Mouse (Mus musculus) forebrain, embryonic 15.5 days (tissue): Measurements from ENCODE around the gene Slc7a11. TPM values are rescaled to one million over a fixed set of nuclear protein-coding genes. Genes with fewer than 3 reads are reported as not detected.

Source experiments
- ATAC-seq: fragments of 200-750 bp; cut with Nextera tagmentation; replicated peaks from 2 replicates; pipeline ENCODE4 v1.8.0; 2017; ENCODE audit warnings: mild to moderate bottlenecking, moderate TSS enrichment, moderate library complexity
- H3K27ac ChIP-seq: fragments of 300-500 bp; sonication (generic); replicated peaks from 2 replicates; pipeline ENCODE4 v1.5.1; 2015; ENCODE audit warnings: mild to moderate bottlenecking, inconsistent platforms
- H3K27me3 ChIP-seq: fragments of 300-500 bp; sonication (generic); 2 replicates; pipeline ENCODE4 v1.6.1; 2015; ENCODE audit warnings: inconsistent platforms
- H3K36me3 ChIP-seq: fragments of 300-500 bp; sonication (generic); 2 replicates; pipeline ENCODE4 v1.6.1; 2015; ENCODE audit warnings: mild to moderate bottlenecking, inconsistent platforms
- H3K4me1 ChIP-seq: fragments of 300-500 bp; sonication (generic); 2 replicates; pipeline ENCODE4 v1.6.1; 2015; ENCODE audit warnings: inconsistent platforms
- H3K4me2 ChIP-seq: fragments of 300-500 bp; sonication (generic); replicated peaks from 2 replicates; pipeline ENCODE4 v1.6.1; 2015; ENCODE audit warnings: mild to moderate bottlenecking, inconsistent platforms
- H3K4me3 ChIP-seq: fragments of 300-500 bp; sonication (generic); 2 replicates; pipeline ENCODE4 v1.5.1; 2015; ENCODE audit warnings: mild to moderate bottlenecking, inconsistent platforms
- H3K9ac ChIP-seq: fragments of 300-500 bp; sonication (generic); replicated peaks from 2 replicates; pipeline ENCODE4 v1.6.1; 2015; ENCODE audit warnings: mild to moderate bottlenecking, inconsistent platforms
- H3K9me3 ChIP-seq: fragments of 300-500 bp; sonication (generic); 2 replicates; pipeline ENCODE4 v1.6.1; 2016; ENCODE audit warnings: inconsistent platforms
- WGBS: fragments of 180-500 bp; shearing (Covaris S2); methylation state at CpG from one replicate; pipeline ENCODE4 v1.1.7; 2015; ENCODE audit warnings: mixed read lengths; 5-methylcytosine and 5-hydroxymethylcytosine counted together
- polyA plus RNA-seq: library from polyadenylated mRNA; unstranded; fragments of >200 nt; fragmentation: Nextera tagmentation; extraction: Ambion mirVana; gene quantifications from 2 replicates; pipeline ENCODE4 v1.2.1, GENCODE M21; 2015

Slc7a11 gene
- polyA plus RNA-seq, 1 experiment from 2014 or later, result 2.0 TPM

DNA sequence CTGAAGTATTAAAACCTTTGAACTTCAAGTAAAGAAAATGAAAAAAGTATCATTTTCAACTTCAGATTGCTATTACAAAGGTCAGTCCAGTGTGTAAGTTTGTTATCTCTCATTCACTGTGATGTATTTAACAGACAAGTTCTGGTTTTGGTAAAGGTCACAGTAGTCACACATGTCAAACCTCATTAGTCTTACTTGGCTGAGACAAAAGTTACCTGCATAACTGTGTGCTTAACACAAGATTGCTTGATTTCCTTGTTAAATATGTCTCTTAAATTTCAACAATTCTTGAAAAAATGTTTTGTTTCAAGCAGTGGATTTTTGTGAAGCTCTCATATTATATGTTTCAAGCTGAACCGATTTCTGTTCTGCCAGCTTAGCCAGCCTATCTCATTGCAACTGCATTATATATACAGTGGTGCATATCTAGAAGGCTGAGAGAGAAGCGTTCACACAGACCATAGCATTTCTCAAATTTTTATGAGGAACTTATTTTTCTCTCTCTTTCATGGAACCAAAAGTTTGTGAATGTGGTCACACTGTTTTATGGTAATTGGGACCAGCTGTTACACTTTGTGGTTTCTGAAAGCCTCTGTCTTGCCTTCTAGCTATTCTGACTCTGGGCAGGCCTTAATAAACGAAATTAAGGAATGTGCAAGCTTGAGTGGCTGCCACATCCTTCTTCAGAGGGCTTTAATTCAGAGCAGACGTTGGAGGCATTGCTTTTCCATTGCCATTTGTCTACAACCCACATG lies 514.7 kb downstream of the Slc7a11 start:
- Histone ChIP-seq H3K27me3 (no peaks in the 10 kb centered on the region), H3K9ac (no peak overlapping the region), H3K27ac (no peak overlapping the region), H3K36me3 (no peaks in the 10 kb centered on the region), H3K9me3 (no peaks in the 10 kb centered on the region), H3K4me2 (no peak overlapping the region), H3K4me1 (no peaks in the 10 kb centered on the region), H3K4me3 (no peak overlapping the region)
- 55% methylated on average over 4 of the region's 4 CpGs for WGBS
- ATAC-seq, result no peak

DNA sequence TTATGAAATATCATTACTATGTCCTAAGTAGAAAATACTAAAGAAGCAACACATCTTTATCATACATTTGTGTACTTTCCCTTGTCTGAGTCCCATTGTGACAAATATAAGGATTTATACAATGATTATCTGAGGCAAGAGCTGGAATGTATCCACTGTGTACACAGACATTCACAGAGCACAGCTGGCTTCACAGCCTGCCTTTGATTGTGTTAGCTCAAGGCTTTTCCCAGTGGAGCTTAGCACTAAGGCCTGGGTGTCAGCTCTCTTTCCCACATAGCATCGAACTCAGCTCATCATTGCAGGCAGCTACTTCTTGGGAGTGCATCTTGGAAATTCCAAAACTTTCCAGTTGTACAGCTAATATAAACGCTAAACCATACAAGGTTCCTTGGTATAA lies 529.5 kb downstream of the Slc7a11 start:
- no peak for ATAC-seq
- no peaks in the 10 kb centered on the region for H3K27me3 ChIP-seq
- no peak overlapping the region for H3K27ac ChIP-seq
- H3K9ac ChIP-seq, result no peak overlapping the region
- H3K4me3 ChIP-seq, result no peak overlapping the region
- H3K4me2 ChIP-seq, result no peak overlapping the region
- H3K36me3 ChIP-seq, result no peaks in the 10 kb centered on the region
- H3K9me3 ChIP-seq, result no peaks in the 10 kb centered on the region
- no peaks in the 10 kb centered on the region for H3K4me1 ChIP-seq
- WGBS, result 79% methylated on average over 2 of the region's 2 CpGs

DNA sequence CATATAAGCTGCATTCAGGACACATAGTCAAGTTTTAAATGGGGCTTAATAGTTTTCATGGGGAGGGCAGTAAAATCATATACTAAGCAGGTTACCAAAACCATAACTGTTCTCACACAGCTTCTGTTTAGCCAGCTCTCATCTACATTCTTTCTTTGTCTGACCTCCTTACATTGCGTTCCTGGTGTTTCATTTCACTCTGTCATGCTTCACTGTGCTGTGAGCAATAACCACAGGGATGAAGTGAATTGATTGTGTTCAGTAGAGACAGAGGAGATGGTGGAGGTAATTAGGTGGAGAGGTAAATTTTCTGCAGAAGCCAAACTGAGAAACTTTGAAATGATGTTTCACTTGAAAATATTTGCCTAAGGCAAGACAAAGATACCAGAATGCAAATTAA lies 532.5 kb downstream of the Slc7a11 start:
- Histone ChIP-seq H3K36me3 (no peaks in the 10 kb centered on the region), H3K27me3 (no peaks in the 10 kb centered on the region), H3K9ac (no peak overlapping the region), H3K9me3 (no peaks in the 10 kb centered on the region), H3K27ac (no peak overlapping the region), H3K4me2 (no peak overlapping the region), H3K4me1 (no peaks in the 10 kb centered on the region), H3K4me3 (no peak overlapping the region)
- no peak for ATAC-seq
- 10% methylated on average over 1 of the region's 1 CpGs for WGBS

DNA sequence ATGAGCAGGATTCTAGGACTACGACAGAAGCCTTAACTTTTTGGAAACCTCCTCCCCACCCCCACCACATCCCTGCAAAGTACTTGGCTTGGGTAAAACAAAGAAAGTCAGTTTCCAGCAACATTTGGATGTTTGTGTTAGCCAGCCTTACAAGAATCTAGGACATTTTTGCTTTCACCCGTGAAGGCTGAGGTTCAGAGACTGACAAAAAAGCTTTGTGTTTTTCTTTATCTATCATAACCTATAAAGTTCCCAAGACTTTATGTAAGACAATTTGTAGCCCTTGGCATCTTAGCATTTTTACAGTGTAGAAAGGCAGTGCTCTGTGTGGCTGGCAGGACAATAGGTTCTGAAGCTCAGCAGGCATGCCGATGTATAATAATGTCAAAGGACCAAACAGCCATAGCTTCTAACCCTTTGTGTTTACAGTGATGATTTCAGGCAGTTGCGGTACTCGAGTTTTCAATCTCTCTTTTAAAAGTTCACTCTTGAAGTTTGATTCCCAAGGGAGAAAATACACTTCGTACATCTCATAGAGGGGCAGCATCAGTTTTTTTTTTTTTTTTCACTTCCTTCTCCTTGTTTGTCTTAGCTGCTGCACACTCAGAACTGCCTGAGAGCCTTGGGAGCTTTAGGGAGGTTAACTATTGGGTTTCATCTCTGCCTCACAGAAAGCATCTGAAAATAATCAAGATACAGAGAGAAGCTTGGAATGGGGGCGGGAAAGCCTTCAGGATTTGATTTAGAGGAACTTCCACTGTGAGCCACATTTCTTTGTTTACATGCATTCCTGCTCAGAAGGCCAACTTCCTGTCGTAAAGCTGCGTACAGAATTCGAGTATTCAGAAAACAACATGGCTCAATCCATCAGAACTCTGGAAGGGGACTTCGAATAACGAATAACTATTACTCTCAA lies 534.7 kb downstream of the Slc7a11 start:
- 52% methylated on average over 12 of the region's 12 CpGs for WGBS
- no peak for ATAC-seq

DNA sequence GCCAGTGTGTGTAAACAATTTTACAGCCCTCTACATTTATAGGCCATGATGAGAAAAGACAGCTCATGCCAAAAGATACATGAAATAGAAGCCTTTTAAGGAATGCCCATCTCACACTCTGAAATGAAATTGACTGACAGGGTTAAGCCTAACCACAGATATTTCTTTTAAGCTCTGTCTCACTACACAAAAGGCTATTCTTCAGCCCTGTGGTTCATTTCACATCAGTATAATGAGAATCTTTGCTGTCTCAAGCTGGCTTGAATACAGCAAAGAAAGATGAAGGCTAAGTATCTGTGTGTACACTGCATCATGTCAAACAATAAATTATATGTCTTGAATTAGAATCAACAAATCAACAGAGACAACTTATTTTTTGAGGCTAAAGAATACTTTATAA lies 549.5 kb downstream of the Slc7a11 start:
- Histone ChIP-seq H3K4me2 (no peak overlapping the region), H3K27me3 (no peaks in the 10 kb centered on the region), H3K4me1 (no peaks in the 10 kb centered on the region)

More for the DNA sequence above, 534.7 kb downstream of the Slc7a11 start:
- Histone ChIP-seq H3K9me3 (no peaks in the 10 kb centered on the region), H3K4me3 (no peak overlapping the region), H3K4me1 (no peaks in the 10 kb centered on the region), H3K9ac (no peak overlapping the region), H3K4me2 (no peak overlapping the region), H3K27me3 (no peaks in the 10 kb centered on the region), H3K27ac (no peak overlapping the region), H3K36me3 (no peaks in the 10 kb centered on the region)

DNA sequence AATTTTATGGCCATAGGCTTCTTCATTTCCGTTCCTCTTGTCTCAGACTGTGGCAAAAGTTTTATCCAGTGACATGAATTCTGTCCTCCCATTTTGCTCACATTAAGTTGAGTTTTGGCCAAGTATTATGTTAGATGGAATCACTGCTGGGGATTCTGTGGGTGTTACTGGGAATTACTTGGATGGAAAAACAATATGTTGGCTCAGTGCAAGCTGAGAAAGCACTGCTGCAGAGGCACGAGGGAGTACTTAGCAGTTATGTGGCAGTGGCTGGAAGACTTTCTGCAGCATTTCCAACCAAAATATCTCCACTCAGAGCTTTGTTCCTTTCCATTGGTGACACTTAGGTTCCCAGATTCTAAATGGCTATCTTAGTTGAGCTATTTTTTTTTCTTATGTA lies 556.1 kb downstream of the Slc7a11 start:
- Histone ChIP-seq H3K27ac (no peak overlapping the region), H3K4me3 (no peak overlapping the region), H3K4me2 (no peak overlapping the region), H3K27me3 (no peaks in the 10 kb centered on the region), H3K4me1 (peaks cover 7% of the 10 kb centered on the region), H3K36me3 (no peaks in the 10 kb centered on the region), H3K9ac (no peak overlapping the region), H3K9me3 (no peaks in the 10 kb centered on the region)
- ATAC-seq, result no peak
- 48% methylated on average over 2 of the region's 2 CpGs for WGBS

More for the DNA sequence above, 549.5 kb downstream of the Slc7a11 start:
- no peak for ATAC-seq
- Histone ChIP-seq H3K4me3 (no peak overlapping the region), H3K36me3 (no peaks in the 10 kb centered on the region), H3K27ac (no peak overlapping the region), H3K9me3 (no peaks in the 10 kb centered on the region), H3K9ac (no peak overlapping the region)

DNA sequence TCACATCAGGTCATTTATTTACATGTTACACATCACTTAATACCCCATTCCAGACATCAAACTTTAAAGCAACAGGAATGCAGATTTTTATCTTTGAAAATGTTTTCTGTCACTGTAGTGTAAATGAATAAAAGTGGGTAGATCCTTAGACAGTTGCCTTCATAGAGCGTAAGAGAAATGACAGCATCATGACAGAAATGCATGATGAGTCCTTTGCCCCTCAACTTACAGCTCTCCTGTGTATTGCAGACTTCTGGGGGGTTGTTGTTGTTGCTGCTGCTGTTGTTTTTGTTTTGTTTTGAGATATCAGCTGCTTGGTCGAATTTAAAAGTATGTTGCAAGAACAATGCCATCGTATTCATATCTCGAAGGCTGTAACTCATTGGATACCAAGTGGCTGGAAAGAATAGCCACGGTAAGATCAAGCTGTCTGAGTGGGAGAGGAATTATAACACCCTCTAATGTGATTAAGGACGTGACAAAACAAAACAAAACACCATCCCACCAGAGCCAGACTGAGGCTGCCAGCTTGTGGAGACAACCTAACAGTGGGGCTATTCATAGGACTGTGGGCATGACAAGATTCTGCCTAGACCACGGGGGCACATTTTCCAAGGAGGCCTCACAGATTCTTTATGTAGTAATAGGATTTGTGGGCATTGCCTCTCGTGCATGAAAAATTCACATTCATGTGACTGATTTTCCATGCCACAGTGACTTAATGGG lies 557.0 kb downstream of the Slc7a11 start:
- Histone ChIP-seq H3K4me2 (no peak overlapping the region), H3K4me3 (no peak overlapping the region), H3K4me1 (peaks cover 7% of the 10 kb centered on the region), H3K27me3 (no peaks in the 10 kb centered on the region), H3K9me3 (no peaks in the 10 kb centered on the region), H3K36me3 (no peaks in the 10 kb centered on the region), H3K9ac (no peak overlapping the region), H3K27ac (no peak overlapping the region)
- WGBS, result 11% methylated on average over 8 of the region's 8 CpGs
- ATAC-seq, result peak; percentile 81

DNA sequence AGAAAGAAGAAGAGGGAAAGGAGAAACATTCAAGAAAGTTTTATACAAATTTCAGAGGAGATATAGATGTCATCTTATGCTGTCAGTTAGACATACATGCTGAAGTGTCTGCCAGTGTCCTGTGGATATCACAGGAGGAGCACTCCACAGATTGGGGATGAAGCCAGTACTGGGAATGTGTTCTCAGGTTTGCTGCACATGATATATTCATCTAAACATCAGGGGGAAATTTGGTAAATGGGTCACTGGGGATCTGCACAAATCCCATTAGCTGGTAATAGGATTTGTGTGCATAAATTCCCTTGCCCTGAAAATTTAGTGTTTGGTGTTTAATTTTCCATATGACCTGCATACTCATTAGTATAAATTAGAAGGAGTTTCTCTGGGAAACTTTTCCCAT lies 562.9 kb downstream of the Slc7a11 start:
- no peak overlapping the region for H3K4me3 ChIP-seq
- ATAC-seq, result no peak
- no peaks in the 10 kb centered on the region for H3K9me3 ChIP-seq
- H3K9ac ChIP-seq, result no peak overlapping the region
- no peak overlapping the region for H3K27ac ChIP-seq
- no peaks in the 10 kb centered on the region for H3K4me1 ChIP-seq
- H3K36me3 ChIP-seq, result no peaks in the 10 kb centered on the region
- H3K4me2 ChIP-seq, result no peak overlapping the region
- no peaks in the 10 kb centered on the region for H3K27me3 ChIP-seq

DNA sequence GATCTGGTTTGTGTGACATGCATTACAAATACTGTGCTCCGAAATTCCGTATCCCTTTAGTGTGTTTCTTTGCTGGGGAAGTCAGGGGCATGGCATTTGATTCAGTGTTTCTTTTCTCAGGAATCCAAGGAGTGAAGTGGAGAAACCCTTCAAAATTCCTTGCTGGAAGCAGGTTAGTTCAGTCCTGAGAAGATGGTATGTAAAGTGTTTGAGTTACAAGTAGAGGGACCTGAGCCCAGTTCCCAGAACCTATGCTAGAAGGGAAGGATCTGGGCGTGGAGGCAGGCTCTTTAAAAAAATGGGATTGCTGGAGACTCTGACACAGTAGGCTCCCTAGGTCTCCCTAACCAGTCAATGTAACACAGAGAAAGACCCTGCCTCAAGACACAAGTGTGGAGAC lies 572.6 kb downstream of the Slc7a11 start:
- ATAC-seq, result no peak

DNA sequence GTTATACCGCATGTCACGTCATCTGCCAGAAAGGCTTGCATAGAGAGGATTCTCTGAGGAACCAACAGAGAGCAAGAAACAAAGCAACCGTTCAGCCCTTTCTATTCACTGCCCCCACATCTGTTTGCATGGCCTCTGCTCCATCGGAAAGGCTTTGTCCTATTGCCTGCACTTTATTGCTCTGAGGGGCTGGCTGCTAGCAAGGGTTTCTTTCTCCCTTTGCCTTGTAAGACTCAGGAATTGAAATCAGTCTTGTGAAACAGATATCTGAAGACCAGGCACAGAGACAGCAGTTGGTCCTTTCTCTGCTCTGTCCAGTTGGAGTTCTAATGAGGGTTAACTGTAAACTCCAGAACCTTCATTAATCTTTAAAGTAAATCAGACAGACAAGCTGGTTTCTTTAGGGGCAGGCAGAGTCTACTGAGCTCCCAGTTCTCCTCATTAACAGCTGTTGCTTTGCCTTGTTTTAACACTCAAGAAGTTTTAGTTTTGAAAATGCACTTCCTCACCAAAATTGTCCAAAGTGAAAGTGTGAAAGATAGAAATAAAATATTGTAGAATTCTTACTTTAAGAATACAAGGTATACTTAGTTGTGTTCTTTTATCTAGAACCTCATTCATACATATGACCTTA lies 575.3 kb downstream of the Slc7a11 start:
- H3K4me2 ChIP-seq, result no peak overlapping the region
- 4% methylated on average over 4 of the region's 4 CpGs for WGBS
- H3K4me1 ChIP-seq, result peaks cover 20% of the 10 kb centered on the region
- no peaks in the 10 kb centered on the region for H3K36me3 ChIP-seq
- ATAC-seq, result peak; percentile 15; the same call in 1 of the 2 replicates
- H3K9me3 ChIP-seq, result no peaks in the 10 kb centered on the region
- no peaks in the 10 kb centered on the region for H3K27me3 ChIP-seq
- no peak overlapping the region for H3K27ac ChIP-seq
- H3K9ac ChIP-seq, result no peak overlapping the region
- H3K4me3 ChIP-seq, result no peak overlapping the region

More for the DNA sequence above, 572.6 kb downstream of the Slc7a11 start:
- WGBS, result 85% methylated on average over 3 of the region's 3 CpGs
- Histone ChIP-seq H3K9ac (no peak overlapping the region), H3K4me1 (peaks cover 20% of the 10 kb centered on the region), H3K4me2 (no peak overlapping the region), H3K9me3 (no peaks in the 10 kb centered on the region), H3K27ac (no peak overlapping the region), H3K27me3 (no peaks in the 10 kb centered on the region), H3K36me3 (no peaks in the 10 kb centered on the region), H3K4me3 (no peak overlapping the region)

DNA sequence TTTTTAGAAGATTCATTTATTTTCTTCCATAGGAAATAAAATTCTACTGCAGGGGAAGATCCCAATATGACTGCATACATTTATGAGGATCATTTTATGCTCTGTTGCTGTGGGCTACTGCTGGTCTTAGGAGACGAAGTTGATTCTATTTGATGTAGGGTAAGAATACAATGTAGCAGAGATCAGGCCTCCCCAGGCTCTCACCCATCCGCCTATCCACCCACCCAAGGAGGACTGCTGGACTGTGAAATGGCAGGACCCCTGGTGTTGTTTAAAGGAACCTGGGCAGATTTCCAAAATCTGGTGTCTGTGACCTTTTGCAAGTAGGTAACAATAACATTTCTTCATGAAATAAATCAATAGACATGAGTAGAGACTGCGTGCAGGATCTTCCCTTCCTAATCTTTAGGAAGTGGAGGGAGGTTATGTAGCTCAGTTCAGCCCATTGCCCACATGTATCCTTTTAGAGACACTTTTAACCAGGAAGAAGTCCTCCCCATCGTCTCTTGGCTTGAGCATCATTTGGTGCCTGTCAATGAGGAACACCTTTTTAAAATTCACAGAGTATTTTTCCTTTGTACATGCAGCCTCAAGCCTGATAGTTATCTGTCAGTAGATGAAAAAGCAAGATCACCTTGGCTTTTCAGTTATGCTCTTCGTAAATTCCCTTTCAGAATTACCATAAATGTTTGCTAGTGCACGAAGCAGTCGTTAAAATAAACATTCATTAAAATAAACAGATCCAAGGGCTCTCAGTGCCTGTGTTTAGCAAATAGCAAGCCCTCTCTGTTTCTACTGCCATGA lies 576.1 kb downstream of the Slc7a11 start:
- no peaks in the 10 kb centered on the region for H3K9me3 ChIP-seq
- peak; percentile 55; the same call in 1 of the 2 replicates for ATAC-seq
- no peak overlapping the region for H3K4me2 ChIP-seq
- H3K27ac ChIP-seq, result no peak overlapping the region
- peaks cover 20% of the 10 kb centered on the region for H3K4me1 ChIP-seq
- H3K9ac ChIP-seq, result no peak overlapping the region
- no peaks in the 10 kb centered on the region for H3K36me3 ChIP-seq
- no peak overlapping the region for H3K4me3 ChIP-seq
- 30% methylated on average over 7 of the region's 7 CpGs for WGBS
- H3K27me3 ChIP-seq, result no peaks in the 10 kb centered on the region
